Mouse (Mus musculus): Measurements from ENCODE around the gene Rbm4b. TPM values are rescaled to one million over a fixed set of nuclear protein-coding genes. Genes with fewer than 3 reads are reported as not detected.
"Not testable (repeated sequence)": the region's sequence is repeated elsewhere in the genome, so short reads cannot be mapped to it uniquely, and the experiment has no call there.

The Rbm4b gene
- polyA plus RNA-seq, 1 experiment from 2014 or later: 64.3 TPM

- H3K36me3 ChIP-seq: no peaks in the 10 kb centered on the region
- H3K9ac ChIP-seq: peak overlapping the region; percentile 70
- under 1% methylated on average over 14 of the region's 14 CpGs for WGBS
- no peaks in the 10 kb centered on the region for H3K27me3 ChIP-seq
- ATAC-seq (ENCODE audit: insufficient number of reproducible peaks, low FRiP score, low TSS enrichment, low read depth): no peak
- peak overlapping the region; percentile 97 for H3K27ac ChIP-seq (replicated peaks)
- peaks cover 23% of the 10 kb centered on the region for H3K4me1 ChIP-seq
- no peaks in the 10 kb centered on the region for H3K9me3 ChIP-seq (replicated peaks)
- H3K4me2 ChIP-seq (replicated peaks): peak overlapping the region; percentile 64
- peak overlapping the region; percentile 93 for H3K4me3 ChIP-seq (replicated peaks)
Measured at GRCm38 (mm10) chr19:4810309-4810708, 54.0 kb downstream of the Rbm4b start.

GRCm38 (mm10) chr19:4810746-4811062 is 54.4 kb downstream of the Rbm4b start:
- Histone ChIP-seq H3K4me3 (replicated peaks) (peak overlapping the region; percentile 93), H3K27me3 (no peaks in the 10 kb centered on the region), H3K4me1 (peaks cover 23% of the 10 kb centered on the region), H3K4me2 (replicated peaks) (peak overlapping the region; percentile 64), H3K27ac (replicated peaks) (peak overlapping the region; percentile 97), H3K36me3 (no peaks in the 10 kb centered on the region), H3K9ac (peak overlapping the region; percentile 70), H3K9me3 (replicated peaks) (no peaks in the 10 kb centered on the region)
- ATAC-seq (ENCODE audit: insufficient number of reproducible peaks, low FRiP score, low TSS enrichment, low read depth): no peak
- WGBS: under 1% methylated on average over 17 of the region's 17 CpGs

GRCm38 (mm10) chr19:4811063-4811908 is 55.0 kb downstream of the Rbm4b start, which contains the start of the genes Gm21992 and Rbm14:
Gene Gm21992, minus strand, starts transcription at chr19:4811612.
Gene Rbm14, minus strand, starts transcription at chr19:4811634.
- ATAC-seq (ENCODE audit: insufficient number of reproducible peaks, low FRiP score, low TSS enrichment, low read depth): peak; percentile 98
- Histone ChIP-seq H3K9ac (peak within 1 kb of the TSS; percentile 70), H3K36me3 (no peaks in the 10 kb centered on the region), H3K4me2 (replicated peaks) (peak within 1 kb of the TSS; percentile 64), H3K27ac (replicated peaks) (peak within 1 kb of the TSS; percentile 97), H3K4me3 (replicated peaks) (peak within 1 kb of the TSS; percentile 93), H3K27me3 (no peaks in the 10 kb centered on the region), H3K4me1 (peaks cover 23% of the 10 kb centered on the region), H3K9me3 (replicated peaks) (no peaks in the 10 kb centered on the region)
- under 1% methylated on average over 83 of the region's 83 CpGs for WGBS

- 3% methylated on average over 12 of the region's 12 CpGs for WGBS
- no peaks in the 10 kb centered on the region for H3K27me3 ChIP-seq
- H3K4me2 ChIP-seq (replicated peaks): peak overlapping the region; percentile 64
- H3K4me1 ChIP-seq: peaks cover 23% of the 10 kb centered on the region
- H3K4me3 ChIP-seq (replicated peaks): peak overlapping the region; percentile 93
- H3K36me3 ChIP-seq: no peaks in the 10 kb centered on the region
- peak overlapping the region; percentile 97 for H3K27ac ChIP-seq (replicated peaks)
- H3K9ac ChIP-seq: peak overlapping the region; percentile 62
- H3K9me3 ChIP-seq (replicated peaks): no peaks in the 10 kb centered on the region
- ATAC-seq (ENCODE audit: insufficient number of reproducible peaks, low FRiP score, low TSS enrichment, low read depth): peak; percentile 64
Measured at GRCm38 (mm10) chr19:4811909-4812242, 55.6 kb downstream of the Rbm4b start.

- not testable (repeated sequence) for ATAC-seq (ENCODE audit: insufficient number of reproducible peaks, low FRiP score, low TSS enrichment, low read depth)
- H3K9ac ChIP-seq: peak overlapping the region; percentile 62; the same call in 1 of the 2 replicates
Measured at GRCm38 (mm10) chr19:4812334-4812949, 56.1 kb downstream of the Rbm4b start.

GRCm38 (mm10) chr19:4813015-4813414 is 56.7 kb downstream of the Rbm4b start:
- 76% methylated on average over 6 of the region's 6 CpGs for WGBS
- Histone ChIP-seq H3K4me2 (replicated peaks) (no peak overlapping the region), H3K27me3 (no peaks in the 10 kb centered on the region), H3K4me3 (replicated peaks) (no peak overlapping the region), H3K4me1 (peaks cover 21% of the 10 kb centered on the region), H3K36me3 (no peaks in the 10 kb centered on the region), H3K27ac (replicated peaks) (no peak overlapping the region), H3K9ac (no peak overlapping the region), H3K9me3 (replicated peaks) (no peaks in the 10 kb centered on the region)
- no peak for ATAC-seq (ENCODE audit: insufficient number of reproducible peaks, low FRiP score, low TSS enrichment, low read depth)

More at GRCm38 (mm10) chr19:4812334-4812949, 56.1 kb downstream of the Rbm4b start:
- not testable (repeated sequence) for H3K36me3 ChIP-seq; H3K27me3 ChIP-seq; H3K9me3 ChIP-seq (replicated peaks)
- peak overlapping the region; percentile 97 for H3K27ac ChIP-seq (replicated peaks)
- H3K4me1 ChIP-seq: peaks cover 23% of the 10 kb centered on the region
- 77% methylated on average over 8 of the region's 8 CpGs for WGBS
- H3K4me2 ChIP-seq (replicated peaks): peak overlapping the region; percentile 64
- H3K4me3 ChIP-seq (replicated peaks): peak overlapping the region; percentile 93

Other genes starting within 250 kb of the Rbm4b start
- 20.1 and 20.2 TPM in 2 replicates for gene Pcx, start 246.0 kb upstream of the Rbm4b start, polyA plus RNA-seq (2015; fragmentation: Nextera tagmentation; extraction: Ambion mirVana)
- 7.6 and 8.4 TPM in 2 replicates for gene Lrfn4, start 140.8 kb upstream of the Rbm4b start, polyA plus RNA-seq (2015; fragmentation: Nextera tagmentation; extraction: Ambion mirVana)
- 65.6 and 65.9 TPM in 2 replicates for gene Rce1, start 130.9 kb upstream of the Rbm4b start, polyA plus RNA-seq (2015; fragmentation: Nextera tagmentation; extraction: Ambion mirVana)
- gene Gm960, start 57.8 kb upstream of the Rbm4b start, polyA plus RNA-seq (2015; fragmentation: Nextera tagmentation; extraction: Ambion mirVana): 2.6 and 5.4 TPM in 2 replicates
- 5.3 TPM in 2 replicates for gene Sptbn2, start 45.3 kb upstream of the Rbm4b start, polyA plus RNA-seq (2015; fragmentation: Nextera tagmentation; extraction: Ambion mirVana)
- 66.5 and 70.2 TPM in 2 replicates for gene Rbm4, start 37.4 kb downstream of the Rbm4b start, polyA plus RNA-seq (2015; fragmentation: Nextera tagmentation; extraction: Ambion mirVana)
- gene Gm21992, start 55.1 kb downstream of the Rbm4b start, polyA plus RNA-seq (2015; fragmentation: Nextera tagmentation; extraction: Ambion mirVana): 30.9 and 36.3 TPM in 2 replicates
- 74.1 and 74.5 TPM in 2 replicates for gene Rbm14, start 55.1 kb downstream of the Rbm4b start, polyA plus RNA-seq (2015; fragmentation: Nextera tagmentation; extraction: Ambion mirVana)
- 69.4 and 73.8 TPM in 2 replicates for gene Ccs, start 82.8 kb downstream of the Rbm4b start, polyA plus RNA-seq (2015; fragmentation: Nextera tagmentation; extraction: Ambion mirVana)
- 1.2 and 1.9 TPM in 2 replicates for gene Ccdc87, start 82.9 kb downstream of the Rbm4b start, polyA plus RNA-seq (2015; fragmentation: Nextera tagmentation; extraction: Ambion mirVana)
- 62.7 and 63.9 TPM in 2 replicates for gene Ctsf, start 98.6 kb downstream of the Rbm4b start, polyA plus RNA-seq (2015; fragmentation: Nextera tagmentation; extraction: Ambion mirVana)
- 29.6 and 33.7 TPM in 2 replicates for gene Actn3, start 121.4 kb downstream of the Rbm4b start, polyA plus RNA-seq (2015; fragmentation: Nextera tagmentation; extraction: Ambion mirVana)
- gene Zdhhc24, start 122.2 kb downstream of the Rbm4b start, polyA plus RNA-seq (2015; fragmentation: Nextera tagmentation; extraction: Ambion mirVana): 14.0 and 14.9 TPM in 2 replicates
- 4.6 and 5.5 TPM in 2 replicates for gene Bbs1, start 150.1 kb downstream of the Rbm4b start, polyA plus RNA-seq (2015; fragmentation: Nextera tagmentation; extraction: Ambion mirVana)
- 113 and 117 TPM in 2 replicates for gene Dpp3, start 171.8 kb downstream of the Rbm4b start, polyA plus RNA-seq (2015; fragmentation: Nextera tagmentation; extraction: Ambion mirVana)
- gene Peli3, start 186.6 kb downstream of the Rbm4b start, polyA plus RNA-seq (2015; fragmentation: Nextera tagmentation; extraction: Ambion mirVana): 5.0 and 5.1 TPM in 2 replicates
- 84.2 and 85.9 TPM in 2 replicates for gene Mrpl11, start 205.7 kb downstream of the Rbm4b start, polyA plus RNA-seq (2015; fragmentation: Nextera tagmentation; extraction: Ambion mirVana)
- not detected in 2 replicates for gene Npas4, start 233.8 kb downstream of the Rbm4b start, polyA plus RNA-seq (2015; fragmentation: Nextera tagmentation; extraction: Ambion mirVana)